Mouse (Mus musculus): ENCODE results near the gene Fdxacb1.

Gene Fdxacb1

GRCm38 (mm10) chr9:50768107-50769002 lies at the start of gene Fdxacb1:
TSS of gene Fdxacb1 (plus strand) at chr9:50768236.
- peak; percentile 99 for DNase-seq (ENCODE audit: low read depth, low spot score)

GRCm38 (mm10) chr9:50718878-50719277 lies 49.2 kb upstream of the Fdxacb1 start:
- no peak for DNase-seq (ENCODE audit: low read depth, low spot score)

DNA sequence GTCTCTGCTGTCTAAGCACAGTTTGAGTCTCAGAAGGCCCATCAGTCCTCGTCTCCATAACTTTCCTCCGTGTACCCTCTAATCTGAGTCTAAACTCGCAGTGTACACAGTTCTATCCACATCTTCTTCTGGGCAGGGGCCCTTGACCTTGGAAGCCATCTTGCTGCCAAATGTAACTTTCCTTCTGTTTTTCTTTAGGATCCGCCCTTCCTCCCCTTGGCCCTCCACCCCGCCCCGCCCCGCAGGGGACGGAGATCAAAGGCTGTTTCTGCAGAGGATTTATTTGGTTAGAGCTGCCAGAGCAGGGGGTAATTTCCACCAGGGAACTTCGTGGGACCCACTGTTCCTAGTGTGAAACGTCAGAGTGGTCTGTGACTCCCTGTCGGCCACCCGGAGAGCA lies 47.0 kb upstream of the Fdxacb1 start:
- peak; percentile 41 for DNase-seq (ENCODE audit: low read depth, low spot score)

DNA sequence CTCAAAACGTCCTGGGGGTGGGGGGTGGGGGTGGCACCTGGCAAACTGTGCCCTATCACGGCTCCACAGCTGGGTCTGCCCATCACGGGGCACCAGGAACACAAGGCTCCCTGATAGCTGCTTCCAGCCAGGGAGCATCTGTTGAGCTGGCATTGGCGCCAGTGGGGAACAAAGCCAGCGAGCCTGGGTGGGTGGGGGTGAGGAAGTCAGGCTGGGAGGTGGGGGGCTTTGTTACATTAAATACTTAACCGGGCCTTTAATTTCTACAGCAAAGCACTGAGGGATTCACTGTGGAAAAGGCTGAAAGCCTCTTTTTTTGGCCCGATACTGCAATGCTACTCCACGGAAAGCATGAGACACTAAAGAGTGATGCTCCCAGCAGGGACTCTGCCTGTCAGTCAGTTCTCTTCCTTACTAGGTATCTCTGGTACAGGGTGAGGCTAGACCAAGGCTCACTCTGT lies 45.6 kb upstream of the Fdxacb1 start:
- no peak for DNase-seq (ENCODE audit: low read depth, low spot score)

DNA sequence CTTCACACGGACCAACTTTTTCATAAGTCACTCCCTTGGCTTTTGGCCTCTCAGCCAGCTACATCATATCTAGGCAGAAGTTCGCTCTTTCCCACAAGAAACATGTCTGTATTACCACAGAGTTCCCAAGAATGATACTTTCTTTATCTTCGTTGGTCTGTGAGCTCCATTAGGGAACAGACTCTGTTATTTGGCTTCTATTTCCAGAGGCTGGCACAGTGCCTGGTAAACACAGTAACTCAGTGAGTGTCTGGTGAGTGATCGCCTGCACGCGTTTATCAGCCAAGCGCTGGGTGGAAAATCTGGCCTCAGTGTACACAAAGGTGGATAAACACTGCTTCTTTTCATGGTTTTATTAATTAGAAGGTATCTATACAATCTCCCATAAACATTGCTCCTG lies 44.6 kb upstream of the Fdxacb1 start:
- no peak for DNase-seq (ENCODE audit: low read depth, low spot score)

GRCm38 (mm10) chr9:50724147-50724546 lies 43.9 kb upstream of the Fdxacb1 start:
- no peak for DNase-seq (ENCODE audit: low read depth, low spot score)

DNA sequence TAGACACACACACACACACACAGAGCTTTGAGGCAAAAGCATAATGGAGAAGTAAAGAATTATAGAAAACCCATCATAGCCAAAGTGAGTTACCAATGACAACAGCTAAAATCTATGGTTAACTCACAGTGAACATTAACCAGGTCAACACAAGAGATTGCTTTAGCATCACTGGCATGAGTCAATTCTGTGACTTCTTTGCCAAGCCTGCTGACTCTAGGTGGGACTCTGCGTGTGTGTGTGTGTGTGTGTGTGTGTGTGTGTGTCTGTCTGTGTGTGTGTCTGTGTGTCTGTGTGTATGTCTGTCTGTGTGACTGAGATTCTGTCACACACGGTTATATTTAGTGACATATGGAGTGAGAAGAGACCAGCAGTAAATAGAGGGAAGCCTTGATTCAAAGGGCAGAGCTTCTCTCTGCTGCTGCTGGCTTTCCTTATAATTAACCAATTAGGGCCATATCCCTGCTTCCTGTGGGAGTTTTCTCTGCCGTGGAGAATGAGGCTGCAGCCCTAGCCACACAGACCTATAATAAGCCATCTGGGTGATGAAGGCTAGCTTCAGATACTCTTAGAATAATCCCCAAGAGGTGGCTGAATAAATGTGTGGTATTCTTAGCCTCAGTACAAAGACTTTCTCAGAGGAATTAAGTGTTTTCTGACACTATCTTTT lies 43.2 kb upstream of the Fdxacb1 start:
- no peak for DNase-seq (ENCODE audit: low read depth, low spot score)

- no peak for DNase-seq (ENCODE audit: low read depth, low spot score)
Observed at GRCm38 (mm10) chr9:50725921-50726590, 42.0 kb upstream of the Fdxacb1 start.

GRCm38 (mm10) chr9:50727171-50727924 lies 40.7 kb upstream of the Fdxacb1 start:
- peak; percentile 79 for DNase-seq (ENCODE audit: low read depth, low spot score)

GRCm38 (mm10) chr9:50727925-50728651 lies 39.9 kb upstream of the Fdxacb1 start:
- peak; percentile 92 for DNase-seq (ENCODE audit: low read depth, low spot score)

DNA sequence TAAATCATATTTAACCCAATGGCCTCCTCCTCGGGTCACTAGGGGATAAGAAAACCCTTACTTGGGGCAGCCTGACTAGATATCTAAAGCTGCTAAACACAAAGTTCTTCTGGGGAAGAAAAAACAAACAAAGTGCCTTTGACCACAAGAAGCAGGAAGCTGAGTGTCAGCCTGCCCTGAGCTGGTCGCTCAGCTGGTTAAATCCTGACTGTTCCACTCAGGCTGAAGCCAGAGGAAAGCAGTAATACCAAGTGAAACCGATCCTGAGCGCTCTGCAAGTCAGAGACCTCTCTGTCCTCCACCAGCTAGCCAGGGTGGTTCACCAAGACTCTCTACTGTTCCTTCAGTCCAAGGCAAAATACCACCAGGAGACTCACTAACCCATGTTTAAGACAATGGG lies 38.4 kb upstream of the Fdxacb1 start:
- no peak for DNase-seq (ENCODE audit: low read depth, low spot score)

- DNase-seq (ENCODE audit: low read depth, low spot score), result no peak
Observed at GRCm38 (mm10) chr9:50732560-50732959, 35.5 kb upstream of the Fdxacb1 start.

- DNase-seq (ENCODE audit: low read depth, low spot score), result peak; percentile 77
Observed at GRCm38 (mm10) chr9:50734989-50735388, 33.0 kb upstream of the Fdxacb1 start.

DNA sequence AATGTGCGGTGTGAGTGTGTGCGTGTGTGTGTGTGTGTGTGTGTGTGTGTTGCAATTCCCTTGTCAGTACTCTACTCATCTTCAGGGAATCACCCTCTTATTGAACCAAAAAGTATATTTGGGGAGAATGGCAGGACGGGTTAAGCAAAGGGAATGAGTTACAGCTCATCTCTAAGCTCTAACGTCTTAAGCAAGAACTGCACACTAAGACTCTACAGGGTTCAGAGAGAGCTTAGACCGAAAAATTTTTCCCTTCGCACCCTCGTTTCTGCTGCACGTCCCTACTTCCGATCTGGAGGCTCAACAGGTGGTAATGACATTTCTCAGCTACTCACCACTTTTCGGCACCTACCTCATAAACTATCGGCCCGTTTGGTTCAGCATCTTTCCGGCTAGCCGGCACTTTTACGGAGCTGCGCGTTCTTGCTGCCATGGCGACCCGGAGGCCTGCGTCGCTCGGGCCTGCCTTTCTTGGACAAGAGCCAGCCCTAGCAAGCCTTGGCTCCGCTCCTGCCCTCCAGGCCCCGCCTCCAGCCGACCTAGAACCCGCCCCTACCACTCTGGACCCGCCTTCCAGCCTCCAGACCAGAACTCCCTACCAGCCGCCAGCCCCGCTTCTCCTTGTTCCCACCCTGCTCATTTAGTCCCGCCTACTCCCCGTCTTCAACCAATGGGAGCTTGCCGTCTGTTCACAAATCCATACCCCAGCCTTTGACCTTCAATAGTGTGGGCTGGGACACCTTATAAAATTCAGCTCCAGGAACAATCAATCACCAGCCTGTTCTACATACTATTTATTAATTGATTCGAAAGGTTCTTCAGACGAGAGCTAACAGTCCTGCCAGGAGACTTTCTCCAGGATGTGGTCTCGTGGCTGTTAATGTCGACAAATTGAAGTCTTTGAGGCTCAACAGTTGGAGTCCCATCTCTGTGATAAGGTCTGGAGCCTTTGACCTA lies 28.8 kb upstream of the Fdxacb1 start, which contains the start of gene Dixdc1:
TSS of gene Dixdc1 (minus strand) at position 604 of the 957 bp plus-strand sequence.
- peak; percentile 98 for DNase-seq (ENCODE audit: low read depth, low spot score)

DNA sequence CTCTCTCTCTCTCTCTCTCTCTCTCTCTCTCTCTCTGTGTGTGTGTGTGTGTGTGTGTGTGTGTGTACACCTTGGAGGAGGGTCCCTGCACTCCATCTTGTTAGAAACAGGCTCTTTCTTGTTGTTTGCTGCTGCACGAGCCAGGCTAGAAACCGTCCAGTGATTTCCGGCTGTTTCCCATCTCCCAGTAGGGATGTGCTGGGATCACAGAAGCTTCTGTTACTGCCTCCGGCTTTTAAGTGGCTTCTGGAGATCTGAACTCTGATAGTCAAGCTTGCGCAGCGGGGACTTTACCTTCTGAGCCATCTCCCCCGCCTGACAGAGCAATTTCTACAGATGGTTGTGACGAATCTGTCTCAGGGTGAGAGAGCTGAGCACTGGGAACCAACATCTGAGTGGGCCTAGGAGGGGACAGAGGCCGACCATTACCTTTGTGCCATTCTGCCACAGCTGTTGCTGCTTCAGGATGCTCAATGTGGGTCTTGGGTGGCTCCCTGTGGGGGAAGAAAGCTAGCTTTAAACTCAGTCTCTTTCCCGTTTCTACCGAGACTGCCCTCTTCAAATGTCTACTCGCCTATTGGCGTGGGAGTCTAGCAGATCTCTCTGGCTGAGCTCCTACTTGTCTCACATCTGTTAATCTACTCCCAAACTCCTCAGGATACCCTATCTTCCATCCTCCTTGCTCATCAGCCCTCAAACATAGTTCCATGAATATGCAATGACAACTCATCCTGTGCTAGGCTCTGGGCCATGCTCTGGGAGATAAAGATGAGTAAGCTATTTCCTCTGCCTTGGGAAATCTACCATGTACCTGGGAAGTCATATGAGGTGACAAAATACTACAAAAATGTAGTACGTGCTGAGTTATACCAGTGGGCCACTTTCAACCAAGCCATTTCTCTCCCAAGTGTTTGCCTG lies 26.9 kb upstream of the Fdxacb1 start:
- DNase-seq (ENCODE audit: low read depth, low spot score), result peak; percentile 73

- no peak for DNase-seq (ENCODE audit: low read depth, low spot score)
Observed at GRCm38 (mm10) chr9:50742261-50742660, 25.8 kb upstream of the Fdxacb1 start.

GRCm38 (mm10) chr9:50742744-50743143 lies 25.3 kb upstream of the Fdxacb1 start:
- DNase-seq (ENCODE audit: low read depth, low spot score), result peak; percentile 80

- no peak for DNase-seq (ENCODE audit: low read depth, low spot score)
Observed at GRCm38 (mm10) chr9:50745806-50746205, 22.2 kb upstream of the Fdxacb1 start.
